Mouse (Mus musculus): ENCODE results near the gene Snx27. TPM values are rescaled to one million over a fixed set of nuclear protein-coding genes. Genes with fewer than 3 reads are reported as not detected.

Gene Snx27
- polyA plus RNA-seq, 1 experiment from 2014 or later: 37.4 TPM

GRCm38 (mm10) chr3:94473567-94474232, 108.8 kb downstream of the Snx27 start:
- WGBS: 44% methylated on average over 5 of the region's 5 CpGs
- 0 out of 2 replicates have a peak, but pooled peaks cover 4% of the 10 kb centered on the region for H3K4me1 ChIP-seq
- H3K4me3 ChIP-seq (replicated peaks): no peak overlapping the region
- no peak overlapping the region for H3K4me2 ChIP-seq
- H3K9ac ChIP-seq: no peak overlapping the region
- no peaks in the 10 kb centered on the region for H3K36me3 ChIP-seq
- peaks cover 4% of the 10 kb centered on the region for H3K27me3 ChIP-seq (replicated peaks)
- H3K27ac ChIP-seq: no peak overlapping the region
- H3K9me3 ChIP-seq: no peaks in the 10 kb centered on the region
- no peak for ATAC-seq (ENCODE audit: insufficient read depth, low FRiP score, low read depth)

- H3K9me3 ChIP-seq: no peaks in the 10 kb centered on the region
- H3K36me3 ChIP-seq: no peaks in the 10 kb centered on the region
- peak overlapping the region; percentile 49; the same call in 1 of the 2 replicates for H3K4me2 ChIP-seq
- no peaks in the 10 kb centered on the region for H3K27me3 ChIP-seq (replicated peaks)
- H3K27ac ChIP-seq: peak overlapping the region; percentile 59
- 0 out of 2 replicates have a peak, but pooled peaks cover 4% of the 10 kb centered on the region for H3K4me1 ChIP-seq
- 51% methylated on average over 10 of the region's 10 CpGs for WGBS
- no peak overlapping the region for H3K4me3 ChIP-seq (replicated peaks)
- ATAC-seq (ENCODE audit: insufficient read depth, low FRiP score, low read depth): no peak
- no peak overlapping the region for H3K9ac ChIP-seq
Observed at GRCm38 (mm10) chr3:94473115-94473505, 109.4 kb downstream of the Snx27 start.

GRCm38 (mm10) chr3:94472447-94473114, 109.9 kb downstream of the Snx27 start:
- peak overlapping the region; percentile 59 for H3K27ac ChIP-seq
- peak; percentile 59; the same call in 1 of the 2 replicates for ATAC-seq (ENCODE audit: insufficient read depth, low FRiP score, low read depth)
- 10% methylated on average over 28 of the region's 28 CpGs for WGBS

GRCm38 (mm10) chr3:94468931-94469330, 113.6 kb downstream of the Snx27 start:
- Histone ChIP-seq H3K9ac (no peak overlapping the region), H3K9me3 (no peaks in the 10 kb centered on the region), H3K4me1 (0 out of 2 replicates have a peak, but pooled peaks cover 4% of the 10 kb centered on the region), H3K27ac (0 out of 2 replicates have a peak overlapping the region, but pooled peaks have one; percentile 33), H3K36me3 (no peaks in the 10 kb centered on the region), H3K4me2 (no peak overlapping the region), H3K4me3 (replicated peaks) (no peak overlapping the region), H3K27me3 (replicated peaks) (no peaks in the 10 kb centered on the region)
- WGBS: 59% methylated on average over 3 of the region's 3 CpGs
- peak; percentile 32; the same call in 1 of the 2 replicates for ATAC-seq (ENCODE audit: insufficient read depth, low FRiP score, low read depth)

More at GRCm38 (mm10) chr3:94472447-94473114, 109.9 kb downstream of the Snx27 start:
- Histone ChIP-seq H3K4me2 (peak overlapping the region; percentile 49), H3K9me3 (no peaks in the 10 kb centered on the region), H3K27me3 (replicated peaks) (no peaks in the 10 kb centered on the region), H3K4me1 (0 out of 2 replicates have a peak, but pooled peaks cover 4% of the 10 kb centered on the region), H3K4me3 (replicated peaks) (peak overlapping the region; percentile 15; the same call in 1 of the 2 replicates), H3K36me3 (no peaks in the 10 kb centered on the region), H3K9ac (no peak overlapping the region)

DNA sequence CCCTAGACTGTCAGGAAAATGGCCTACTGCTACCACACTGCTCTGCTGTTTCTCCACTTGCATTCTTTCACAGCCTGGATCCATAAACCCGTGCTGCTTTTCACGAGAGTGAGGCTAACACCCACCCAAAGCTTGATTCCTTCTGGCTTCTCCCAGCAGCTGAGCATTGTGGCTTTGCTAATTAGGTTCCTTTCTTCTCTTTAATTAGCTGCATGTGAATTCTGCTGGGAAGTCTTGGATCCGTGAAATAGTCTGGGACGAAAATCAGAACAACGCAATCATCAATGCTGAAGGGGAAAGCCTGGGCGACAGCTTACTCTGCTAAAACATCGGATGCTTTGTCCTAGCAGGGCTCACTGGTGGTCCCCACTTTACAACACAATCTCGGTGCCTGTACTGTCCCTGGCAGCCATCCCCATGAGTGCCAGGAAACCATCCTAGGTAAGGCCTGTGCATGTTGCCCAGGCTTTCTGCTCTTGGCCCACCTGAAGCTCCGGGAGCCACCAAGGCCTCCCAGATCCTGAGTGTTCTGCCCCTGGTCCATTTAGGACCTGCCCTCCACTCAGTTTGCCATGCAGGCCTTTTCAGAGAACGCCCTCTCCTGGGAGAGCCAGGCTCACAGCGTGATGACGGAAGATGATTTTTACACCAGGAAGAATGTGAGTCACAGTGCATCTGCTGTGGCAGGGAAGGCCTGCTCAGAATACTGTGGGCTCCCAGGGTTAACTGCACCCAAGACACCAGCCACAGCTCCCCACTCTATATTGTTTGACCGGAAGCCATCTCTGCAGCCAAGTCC, 116.7 kb downstream of the Snx27 start:
- Histone ChIP-seq H3K9ac (no peak overlapping the region), H3K27me3 (replicated peaks) (no peaks in the 10 kb centered on the region), H3K4me1 (no peaks in the 10 kb centered on the region), H3K36me3 (no peaks in the 10 kb centered on the region), H3K27ac (no peak overlapping the region), H3K4me2 (no peak overlapping the region), H3K9me3 (no peaks in the 10 kb centered on the region), H3K4me3 (replicated peaks) (no peak overlapping the region)
- 75% methylated on average over 13 of the region's 13 CpGs for WGBS
- ATAC-seq (ENCODE audit: insufficient read depth, low FRiP score, low read depth): no peak

DNA sequence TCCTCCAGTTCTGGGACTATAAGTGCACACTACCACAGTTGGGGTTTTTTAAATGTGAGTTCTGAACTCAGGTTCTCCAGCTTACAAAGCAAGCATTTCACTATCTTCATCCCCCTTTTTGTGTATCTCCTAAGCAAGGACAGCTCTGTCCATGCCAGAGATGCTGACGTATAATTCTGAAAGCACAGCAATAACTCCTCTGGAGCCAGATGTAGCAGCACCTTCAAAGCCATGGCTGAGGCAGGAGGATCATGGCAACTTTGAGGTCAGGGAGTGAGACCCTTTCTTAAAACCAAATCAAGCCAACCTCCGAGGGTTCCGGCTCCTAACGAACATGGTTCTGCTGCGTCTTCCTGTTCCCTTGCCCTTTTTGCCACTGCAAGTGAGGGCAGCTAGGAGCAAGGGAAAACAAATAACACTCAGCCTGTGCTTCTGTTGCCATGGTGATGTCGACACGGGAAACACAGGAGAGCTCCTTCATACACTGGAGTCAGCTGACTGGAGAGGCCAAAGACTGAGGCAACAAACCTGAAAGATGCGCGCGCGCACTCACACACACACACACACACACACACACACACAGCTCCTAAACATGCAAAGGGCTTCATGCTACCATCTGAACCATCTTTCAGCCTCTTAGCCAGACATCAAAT, 118.5 kb downstream of the Snx27 start:
- 49% methylated on average over 11 of the region's 11 CpGs for WGBS
- ATAC-seq (ENCODE audit: insufficient read depth, low FRiP score, low read depth): no peak; the same call in 1 of the 2 replicates
- H3K4me2 ChIP-seq: no peak overlapping the region
- H3K9me3 ChIP-seq: no peaks in the 10 kb centered on the region
- H3K27me3 ChIP-seq (replicated peaks): no peaks in the 10 kb centered on the region
- no peak overlapping the region for H3K27ac ChIP-seq
- no peak overlapping the region for H3K4me3 ChIP-seq (replicated peaks)
- no peaks in the 10 kb centered on the region for H3K4me1 ChIP-seq
- no peak overlapping the region for H3K9ac ChIP-seq
- no peaks in the 10 kb centered on the region for H3K36me3 ChIP-seq

DNA sequence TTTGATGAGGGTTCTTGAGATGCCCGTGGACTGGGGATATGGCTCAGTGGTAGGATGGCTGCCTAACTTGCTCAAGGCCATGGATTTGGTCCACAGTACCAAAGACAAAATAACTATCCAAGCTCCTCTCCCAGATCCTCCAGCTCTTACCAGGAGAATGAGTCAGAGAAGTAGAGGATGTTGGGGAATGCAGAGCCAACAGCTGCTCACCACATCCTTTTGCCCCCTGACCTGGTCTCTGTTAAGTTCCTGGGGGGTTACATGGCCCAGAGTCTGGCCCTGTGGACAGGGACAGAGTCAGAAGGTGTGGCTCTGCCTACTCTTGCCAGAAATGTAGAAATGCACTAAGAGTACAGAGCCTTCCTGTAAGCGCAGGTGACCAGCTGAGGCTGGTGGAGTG, 122.7 kb downstream of the Snx27 start:
- Histone ChIP-seq H3K36me3 (no peaks in the 10 kb centered on the region), H3K9me3 (no peaks in the 10 kb centered on the region), H3K4me2 (no peak overlapping the region), H3K4me3 (replicated peaks) (no peak overlapping the region), H3K27ac (no peak overlapping the region), H3K27me3 (replicated peaks) (no peaks in the 10 kb centered on the region), H3K4me1 (no peaks in the 10 kb centered on the region), H3K9ac (no peak overlapping the region)
- ATAC-seq (ENCODE audit: insufficient read depth, low FRiP score, low read depth): no peak
- WGBS: 93% methylated on average over 2 of the region's 2 CpGs

GRCm38 (mm10) chr3:94457055-94457454, 125.5 kb downstream of the Snx27 start:
- no peak overlapping the region for H3K27ac ChIP-seq
- no peak overlapping the region for H3K4me2 ChIP-seq
- no peaks in the 10 kb centered on the region for H3K36me3 ChIP-seq
- ATAC-seq (ENCODE audit: insufficient read depth, low FRiP score, low read depth): no peak
- no peak overlapping the region for H3K4me3 ChIP-seq (replicated peaks)
- H3K9ac ChIP-seq: no peak overlapping the region
- H3K27me3 ChIP-seq (replicated peaks): no peaks in the 10 kb centered on the region
- H3K4me1 ChIP-seq: no peaks in the 10 kb centered on the region
- WGBS: 76% methylated on average over 3 of the region's 3 CpGs
- H3K9me3 ChIP-seq: no peaks in the 10 kb centered on the region

DNA sequence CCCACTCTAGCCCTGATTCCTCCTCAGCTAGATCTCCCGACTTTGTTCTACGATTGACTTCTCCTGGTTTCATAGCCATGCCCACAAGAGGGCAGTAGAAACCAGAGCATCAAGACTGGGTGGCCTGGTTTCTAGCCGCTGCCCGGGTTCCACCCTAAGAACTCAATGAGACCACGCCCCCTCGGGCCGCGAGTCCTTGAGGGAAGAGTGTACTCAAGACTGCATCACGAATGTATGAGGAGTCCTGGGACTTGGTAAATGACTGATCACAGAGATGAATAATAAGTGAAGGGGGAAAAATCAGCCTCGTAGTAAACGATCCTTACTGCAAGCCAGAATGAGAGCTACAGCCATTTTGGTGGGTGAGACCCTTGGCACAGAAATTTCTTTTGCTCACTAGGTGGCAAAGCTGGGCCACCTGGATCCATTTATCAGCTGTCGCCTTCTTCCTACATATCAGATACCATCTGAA, 126.0 kb downstream of the Snx27 start:
- 2% methylated on average over 12 of the region's 12 CpGs for WGBS

GRCm38 (mm10) chr3:94449377-94449776, 133.1 kb downstream of the Snx27 start:
- ATAC-seq (ENCODE audit: insufficient read depth, low FRiP score, low read depth): no peak
- no peaks in the 10 kb centered on the region; the same call in 1 of the 2 replicates for H3K4me1 ChIP-seq
- no peak overlapping the region for H3K27ac ChIP-seq
- H3K27me3 ChIP-seq (replicated peaks): no peaks in the 10 kb centered on the region
- H3K36me3 ChIP-seq: peaks cover 24% of the 10 kb centered on the region
- 84% methylated on average over 2 of the region's 2 CpGs for WGBS
- no peak overlapping the region for H3K4me3 ChIP-seq (replicated peaks)
- H3K9ac ChIP-seq: no peak overlapping the region
- H3K4me2 ChIP-seq: no peak overlapping the region
- no peaks in the 10 kb centered on the region for H3K9me3 ChIP-seq

More for the DNA sequence above, 126.0 kb downstream of the Snx27 start:
- Histone ChIP-seq H3K4me1 (no peaks in the 10 kb centered on the region), H3K27me3 (replicated peaks) (no peaks in the 10 kb centered on the region), H3K36me3 (no peaks in the 10 kb centered on the region), H3K9me3 (no peaks in the 10 kb centered on the region), H3K9ac (no peak overlapping the region), H3K4me3 (replicated peaks) (peak overlapping the region; percentile 27), H3K4me2 (peak overlapping the region; percentile 47), H3K27ac (no peak overlapping the region)
- ATAC-seq (ENCODE audit: insufficient read depth, low FRiP score, low read depth): peak; percentile 80

Data from stomach, embryonic 15.5 days (tissue).